Mouse (Mus musculus) thymus, adult 18-20 months (tissue): ENCODE results near the gene Sun2.

ENCODE experiments used
- DNase-seq, 2 experiments: peaks; one replicate each; pipeline ENCODE4 v3.0.0; 2022; ENCODE audit warnings: mixed read lengths in 2 of 2

Gene Sun2

DNA sequence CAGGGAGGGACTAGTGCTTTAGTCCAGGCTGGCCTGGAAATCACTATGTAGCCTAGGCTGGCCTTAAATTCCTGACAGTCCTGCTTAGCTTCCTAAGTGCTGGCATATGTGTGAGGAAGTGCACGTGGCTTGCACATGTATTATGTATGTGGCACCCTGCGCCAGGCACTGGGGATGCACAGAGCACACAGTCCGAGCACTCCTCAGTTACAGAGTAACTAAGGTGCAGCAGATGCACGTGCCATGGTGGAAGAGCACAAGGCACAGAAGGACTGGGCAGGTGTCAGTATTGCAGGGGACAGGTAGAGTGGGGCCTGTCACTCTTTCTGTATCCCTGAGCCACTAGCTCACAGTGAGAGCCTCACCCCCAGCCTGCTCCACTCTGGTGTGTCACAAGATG, 12.8 kb upstream of the Sun2 start:
- no peak for DNase-seq

DNA sequence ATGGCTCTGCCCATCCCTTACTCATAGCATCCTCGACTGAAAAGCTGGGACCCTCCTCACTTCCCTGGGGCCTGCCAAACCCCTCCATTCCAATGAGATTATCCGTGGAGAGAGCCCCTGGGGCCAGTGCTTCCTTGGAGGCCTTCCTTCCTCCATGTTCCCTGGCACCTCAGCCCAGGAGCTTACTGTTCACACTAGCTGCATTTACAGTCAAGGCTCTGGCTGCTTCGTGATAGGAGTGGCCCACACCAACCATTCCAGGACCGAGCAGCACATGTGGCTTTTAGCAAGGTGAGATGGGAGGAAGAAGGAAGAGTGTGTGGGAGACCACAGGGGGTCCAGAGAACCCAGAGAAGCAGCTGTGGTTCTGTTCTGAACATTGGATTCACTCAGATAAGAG, 11.5 kb upstream of the Sun2 start:
- no peak for DNase-seq

GRCm38 (mm10) chr15:79753420-79753752, 11.1 kb upstream of the Sun2 start:
- DNase-seq, result no peak

GRCm38 (mm10) chr15:79752742-79753419, 10.5 kb upstream of the Sun2 start:
- peak; percentile 46 to 51 for DNase-seq

GRCm38 (mm10) chr15:79751772-79752171, 9.4 kb upstream of the Sun2 start:
- DNase-seq, result no peak

DNA sequence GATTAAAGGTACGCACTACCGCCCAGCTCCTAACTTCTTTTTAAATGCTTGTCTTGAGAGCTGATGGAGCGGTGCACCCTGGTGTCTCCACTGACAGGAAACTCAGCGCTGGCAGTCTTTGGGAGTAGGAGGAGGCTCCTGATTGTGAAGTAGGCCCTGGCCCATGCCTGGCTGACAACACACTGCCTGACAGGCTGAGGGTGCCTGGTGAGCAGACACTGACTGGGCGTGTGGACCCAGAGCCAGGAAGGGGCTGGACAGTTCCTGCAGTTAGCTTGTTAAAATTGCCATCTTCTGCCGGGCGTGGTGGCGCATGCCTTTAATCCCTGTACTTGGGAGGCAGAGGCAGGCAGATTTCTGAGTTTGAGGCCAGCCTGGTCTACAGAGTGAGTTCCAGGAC, 7.9 kb upstream of the Sun2 start:
- DNase-seq, result no peak

- DNase-seq, result peak in 1 of 2 experiments; percentile 18
Observed at GRCm38 (mm10) chr15:79749162-79749561, 6.8 kb upstream of the Sun2 start.

GRCm38 (mm10) chr15:79747998-79748397, 5.7 kb upstream of the Sun2 start:
- DNase-seq, result peak in 1 of 2 experiments; percentile 22

DNA sequence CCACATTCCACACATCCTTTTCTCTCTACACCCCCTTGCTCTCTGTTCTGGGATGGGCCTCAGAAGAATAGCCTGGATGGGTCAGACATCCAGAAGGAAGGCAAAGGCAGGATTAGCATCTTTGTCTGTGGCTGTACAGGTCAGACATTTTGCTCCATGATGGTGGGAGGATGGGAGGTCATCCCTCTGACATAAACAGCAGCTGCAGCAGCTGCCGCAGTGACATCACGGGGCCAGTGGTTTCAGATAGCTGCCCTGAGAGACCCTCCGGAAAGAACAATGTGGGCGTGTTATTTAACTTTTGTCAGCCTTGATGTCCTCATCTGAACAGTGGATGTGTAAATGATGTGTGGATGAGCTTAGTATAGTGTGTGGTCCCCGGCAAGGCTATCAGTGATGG, 3.5 kb upstream of the Sun2 start:
- no peak for DNase-seq

DNA sequence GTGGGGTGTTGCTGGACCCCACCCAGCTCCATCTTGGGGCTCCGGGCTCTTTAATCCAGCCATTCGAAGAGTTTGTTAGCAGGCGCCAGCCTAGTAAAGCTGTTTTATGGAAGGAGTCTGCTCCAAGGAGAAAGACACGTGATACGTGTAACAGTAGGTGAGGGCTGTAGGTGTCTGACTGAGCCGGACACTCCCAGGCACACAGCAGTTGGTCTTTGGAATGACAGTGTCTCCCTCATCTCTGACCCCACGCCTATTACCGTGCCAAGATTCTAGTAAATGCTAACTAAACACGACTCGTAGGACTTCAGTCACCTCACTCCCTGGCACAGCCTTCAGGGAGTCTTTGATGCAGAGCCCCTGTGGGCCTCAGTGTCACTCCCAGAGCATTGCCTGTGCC, 3.0 kb upstream of the Sun2 start:
- no peak for DNase-seq

DNA sequence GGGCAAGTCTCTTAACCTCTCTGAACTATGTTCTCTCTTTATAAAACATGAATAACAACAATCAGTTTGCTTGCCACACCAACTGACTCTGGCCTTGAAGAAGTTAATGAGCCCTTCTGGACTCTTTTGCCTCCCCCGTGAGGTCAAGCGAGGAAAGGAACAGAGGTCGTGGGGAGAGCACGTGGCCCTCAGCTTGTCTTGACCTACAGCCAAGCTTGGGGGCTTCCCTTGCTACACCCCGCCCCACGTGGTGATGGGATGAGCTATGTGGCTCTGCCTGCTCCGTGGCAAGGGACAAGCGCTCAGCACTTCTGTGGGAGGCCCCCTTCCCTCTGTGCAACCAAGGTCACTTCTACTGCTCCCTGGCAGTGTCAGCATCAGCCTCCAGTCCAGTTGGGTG, 2.4 kb upstream of the Sun2 start:
- no peak for DNase-seq

- no peak for DNase-seq
Observed at GRCm38 (mm10) chr15:79744001-79744400, 1.7 kb upstream of the Sun2 start.

DNA sequence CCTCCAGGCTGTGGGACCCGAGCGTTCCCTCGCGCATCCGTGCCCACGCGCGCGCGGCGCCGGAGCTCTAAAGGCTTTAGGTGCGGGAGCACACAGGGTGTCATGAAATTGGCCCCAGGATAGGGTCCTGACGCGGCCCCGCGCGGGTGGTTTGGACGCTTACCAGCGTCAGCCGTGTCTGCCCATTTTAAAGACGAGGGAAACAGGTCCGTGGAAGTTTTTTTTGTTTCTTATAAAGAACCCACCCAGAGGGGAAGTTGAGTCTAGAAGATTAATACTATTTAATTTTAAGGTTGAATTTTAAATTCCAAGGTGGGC, 329 bp upstream of the Sun2 start:
- no peak for DNase-seq

DNA sequence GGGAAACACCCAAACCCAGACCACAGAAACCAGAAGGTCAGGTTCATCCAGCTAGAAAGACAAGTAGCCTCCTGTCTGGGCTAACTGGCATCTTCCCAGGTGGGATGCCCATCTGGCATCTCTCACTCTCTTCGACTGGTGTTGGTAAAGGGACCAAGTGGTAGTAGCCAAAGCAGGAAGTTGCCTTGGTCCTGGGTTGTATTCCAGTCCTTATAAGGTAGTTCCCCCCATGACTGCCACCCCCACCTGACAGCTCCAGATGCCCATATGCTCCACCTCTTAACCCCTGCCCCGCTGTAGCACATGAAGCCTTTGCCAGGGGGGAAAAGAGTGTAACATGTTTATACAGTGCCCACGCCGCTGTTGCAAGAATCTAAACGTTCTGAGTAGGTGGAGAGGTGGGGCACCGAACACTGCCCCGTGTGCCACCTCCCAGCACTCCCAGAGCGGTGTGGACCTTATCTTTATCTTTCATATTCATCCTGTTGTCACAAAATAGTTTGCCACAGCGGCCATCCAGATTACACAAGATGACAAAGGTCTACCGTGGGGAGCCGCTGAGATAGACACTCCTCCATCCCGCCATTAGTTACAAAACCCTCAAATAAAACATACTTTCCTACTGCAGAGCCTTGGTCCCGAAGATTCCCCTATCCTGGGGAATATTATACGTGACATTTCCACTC, 1.0 kb downstream of the Sun2 start:
- peak; percentile 37 to 63 for DNase-seq

GRCm38 (mm10) chr15:79740739-79741138, 1.6 kb downstream of the Sun2 start:
- no peak for DNase-seq

DNA sequence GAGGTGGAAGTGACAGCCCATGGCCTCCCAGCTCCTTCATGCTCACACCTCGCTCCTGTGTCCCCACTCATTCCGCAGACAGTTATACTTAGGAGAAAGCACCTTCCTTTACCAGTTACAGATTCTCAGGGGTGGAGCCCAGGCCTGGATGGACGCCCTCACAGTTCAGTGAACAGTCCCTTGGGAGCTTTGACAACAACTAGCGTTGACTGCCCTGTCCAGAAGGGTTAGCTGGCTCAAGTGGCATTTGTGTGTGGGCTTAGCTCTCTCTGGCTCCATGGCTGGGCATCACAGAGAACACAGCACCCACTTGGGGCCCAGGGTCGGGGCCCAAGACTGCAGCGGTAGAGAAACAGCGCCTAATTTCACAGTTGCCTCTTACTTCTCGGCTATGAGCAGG, 8.0 kb downstream of the Sun2 start:
- no peak for DNase-seq

GRCm38 (mm10) chr15:79733640-79734039, 8.7 kb downstream of the Sun2 start:
- DNase-seq, result no peak

- no peak for DNase-seq
Observed at GRCm38 (mm10) chr15:79733192-79733591, 9.1 kb downstream of the Sun2 start.

GRCm38 (mm10) chr15:79731554-79731953, 10.8 kb downstream of the Sun2 start:
- DNase-seq, result no peak

GRCm38 (mm10) chr15:79728731-79729388, 13.5 kb downstream of the Sun2 start:
- DNase-seq, result no peak

DNA sequence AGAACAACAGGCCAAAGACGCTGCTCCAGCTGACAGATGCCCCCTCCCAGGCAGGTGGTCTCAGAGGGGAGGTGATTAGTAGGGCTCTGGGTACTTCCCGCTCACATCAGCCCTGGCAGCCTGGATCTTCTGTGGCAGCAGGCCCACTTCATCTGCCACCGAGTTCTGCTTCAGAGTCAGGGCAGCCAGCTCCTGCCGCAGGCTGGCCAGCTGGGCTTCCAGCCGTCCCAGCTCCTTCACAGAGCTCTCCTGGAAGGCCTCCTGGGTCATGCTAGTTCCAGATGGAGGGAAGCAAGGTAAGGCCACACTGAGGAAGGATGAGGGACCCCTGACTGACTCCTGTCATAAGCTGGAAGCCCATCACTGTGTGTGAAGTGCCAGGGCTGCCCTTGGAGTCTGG, 14.0 kb downstream of the Sun2 start:
- DNase-seq, result no peak

- no peak for DNase-seq
Observed at GRCm38 (mm10) chr15:79727840-79728239, 14.5 kb downstream of the Sun2 start.

- no peak for DNase-seq
Observed at GRCm38 (mm10) chr15:79725190-79725789, 17.0 kb downstream of the Sun2 start.

DNA sequence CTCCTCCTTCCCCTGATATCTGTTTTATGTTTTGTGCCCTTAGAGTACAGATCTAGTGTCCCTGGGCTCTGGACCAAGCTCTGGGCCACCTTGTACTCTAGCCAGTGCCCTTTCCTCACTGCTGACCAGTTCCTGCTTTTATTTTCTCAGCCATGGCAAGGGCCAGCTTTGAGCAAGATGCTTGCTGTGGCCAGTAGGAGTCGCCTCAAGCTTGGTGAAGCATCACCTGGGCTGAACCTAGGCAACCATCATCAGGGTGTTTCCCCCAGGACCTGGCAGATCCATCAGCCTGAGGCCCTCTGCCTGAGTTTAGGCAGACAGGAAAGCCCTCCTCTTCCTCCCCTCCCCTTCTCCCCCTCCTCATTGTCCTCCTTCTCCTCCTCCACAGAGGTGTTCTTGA, 18.9 kb downstream of the Sun2 start:
- peak in 1 of 2 experiments; percentile 30 for DNase-seq
